Mouse (Mus musculus) cerebellum, adult 2 months (tissue): ENCODE results near the gene Nubp1.

ENCODE experiments used
- CTCF ChIP-seq: fragments of 200-500 bp; IDR thresholded peaks from 2 replicates; pipeline ENCODE4 v1.5.1; 2011; ENCODE audit warnings: low read depth, mild to moderate bottlenecking, control low read depth, low read length, moderate library complexity, borderline replicate concordance; ENCODE audit not compliant: insufficient read depth
- POLR2A ChIP-seq: fragments of 200-500 bp; IDR thresholded peaks from 2 replicates; pipeline ENCODE4 v1.6.1; 2011; ENCODE audit warnings: low read length, control low read depth, borderline replicate concordance; ENCODE audit not compliant: insufficient read depth

- TF ChIP-seq POLR2A (no peak), CTCF (peak; percentile 95)
Observed at GRCm38 (mm10) chr16:10399160-10399559, 12.6 kb upstream of the Nubp1 start.
